Mouse (Mus musculus): ENCODE measurements at regions not wholly inside any gene's neighbourhood (a gene's known extent, or its start where the extent isn't known, plus 50 kb on each side); places are given as distances from the start of the nearest gene placed in this dataset.

GRCm38 (mm10) chr6:31638434-31639220, 74.8 kb upstream of the Podxl start:
- 0 out of 2 replicates have a peak, but pooled peaks have one; percentile 30 for ATAC-seq
- no peaks in the 10 kb centered on the region for H3K9me3 ChIP-seq
- no peak overlapping the region for H3K4me3 ChIP-seq (replicated peaks)
- no peak overlapping the region for H3K4me2 ChIP-seq (replicated peaks)
- H3K4me1 ChIP-seq (replicated peaks): peaks cover 17% of the 10 kb centered on the region; the same call in 1 of the 2 replicates
- H3K27ac ChIP-seq: no peak overlapping the region
- 60% methylated on average over 13 of the region's 13 CpGs for WGBS
- H3K27me3 ChIP-seq (replicated peaks): no peaks in the 10 kb centered on the region
- H3K36me3 ChIP-seq: no peaks in the 10 kb centered on the region
- H3K9ac ChIP-seq: no peak overlapping the region

- Histone ChIP-seq H3K9ac (no peak overlapping the region), H3K4me3 (replicated peaks) (no peak overlapping the region), H3K4me1 (replicated peaks) (peaks cover 14% of the 10 kb centered on the region; the same call in 1 of the 2 replicates), H3K27ac (no peak overlapping the region), H3K36me3 (no peaks in the 10 kb centered on the region), H3K9me3 (no peaks in the 10 kb centered on the region), H3K4me2 (replicated peaks) (no peak overlapping the region), H3K27me3 (replicated peaks) (no peaks in the 10 kb centered on the region)
- 18% methylated on average over 16 of the region's 16 CpGs for WGBS
- no peak for ATAC-seq
Measured at GRCm38 (mm10) chr6:31637371-31638052, 73.7 kb upstream of the Podxl start.

- peaks cover 11% of the 10 kb centered on the region; the same call in 1 of the 2 replicates for H3K4me1 ChIP-seq (replicated peaks)
- no peaks in the 10 kb centered on the region for H3K36me3 ChIP-seq
- H3K9me3 ChIP-seq: no peaks in the 10 kb centered on the region
- H3K27ac ChIP-seq: no peak overlapping the region
- H3K27me3 ChIP-seq (replicated peaks): no peaks in the 10 kb centered on the region
- H3K9ac ChIP-seq: no peak overlapping the region
- WGBS: 12% methylated on average over 9 of the region's 9 CpGs
- H3K4me2 ChIP-seq (replicated peaks): no peak overlapping the region
- ATAC-seq: 0 out of 2 replicates have a peak, but pooled peaks have one; percentile 31
- no peak overlapping the region for H3K4me3 ChIP-seq (replicated peaks)
Measured at GRCm38 (mm10) chr6:31636954-31637353, 73.2 kb upstream of the Podxl start.

GRCm38 (mm10) chr6:31632485-31632884, 68.7 kb upstream of the Podxl start:
- H3K9me3 ChIP-seq: no peaks in the 10 kb centered on the region
- H3K4me3 ChIP-seq (replicated peaks): no peak overlapping the region
- H3K27ac ChIP-seq: no peak overlapping the region
- H3K4me1 ChIP-seq (replicated peaks): peaks cover 9% of the 10 kb centered on the region; the same call in 1 of the 2 replicates
- ATAC-seq: no peak
- H3K36me3 ChIP-seq: no peaks in the 10 kb centered on the region
- 65% methylated on average over 10 of the region's 10 CpGs for WGBS
- no peak overlapping the region for H3K9ac ChIP-seq
- H3K4me2 ChIP-seq (replicated peaks): no peak overlapping the region
- H3K27me3 ChIP-seq (replicated peaks): no peaks in the 10 kb centered on the region

GRCm38 (mm10) chr6:31630009-31630408, 66.2 kb upstream of the Podxl start:
- H3K4me1 ChIP-seq (replicated peaks): no peaks in the 10 kb centered on the region
- no peaks in the 10 kb centered on the region for H3K9me3 ChIP-seq
- no peaks in the 10 kb centered on the region for H3K27me3 ChIP-seq (replicated peaks)
- no peak overlapping the region for H3K4me2 ChIP-seq (replicated peaks)
- 33% methylated on average over 4 of the region's 4 CpGs for WGBS
- H3K27ac ChIP-seq: no peak overlapping the region
- no peak overlapping the region for H3K9ac ChIP-seq
- ATAC-seq: peak; percentile 41; the same call in 1 of the 2 replicates
- H3K36me3 ChIP-seq: no peaks in the 10 kb centered on the region
- no peak overlapping the region for H3K4me3 ChIP-seq (replicated peaks)

GRCm38 (mm10) chr6:31627912-31628311, 64.1 kb upstream of the Podxl start:
- H3K36me3 ChIP-seq: no peaks in the 10 kb centered on the region
- no peaks in the 10 kb centered on the region for H3K4me1 ChIP-seq (replicated peaks)
- no peak overlapping the region for H3K27ac ChIP-seq
- H3K9me3 ChIP-seq: no peaks in the 10 kb centered on the region
- H3K4me2 ChIP-seq (replicated peaks): no peak overlapping the region
- H3K9ac ChIP-seq: no peak overlapping the region
- 77% methylated on average over 3 of the region's 3 CpGs for WGBS
- H3K4me3 ChIP-seq (replicated peaks): no peak overlapping the region
- ATAC-seq: no peak
- H3K27me3 ChIP-seq (replicated peaks): no peaks in the 10 kb centered on the region

GRCm38 (mm10) chr6:31625055-31625454, 61.3 kb upstream of the Podxl start:
- Histone ChIP-seq H3K9me3 (no peaks in the 10 kb centered on the region), H3K36me3 (no peaks in the 10 kb centered on the region), H3K4me2 (replicated peaks) (no peak overlapping the region), H3K27me3 (replicated peaks) (no peaks in the 10 kb centered on the region), H3K27ac (no peak overlapping the region), H3K4me3 (replicated peaks) (no peak overlapping the region), H3K4me1 (replicated peaks) (no peaks in the 10 kb centered on the region), H3K9ac (no peak overlapping the region)
- WGBS: 70% methylated on average over 2 of the region's 2 CpGs
- no peak for ATAC-seq

- 83% methylated on average over 10 of the region's 10 CpGs for WGBS
- ATAC-seq: no peak
Measured at GRCm38 (mm10) chr6:31624374-31624773, 60.6 kb upstream of the Podxl start.

GRCm38 (mm10) chr6:31621023-31621422, 57.2 kb upstream of the Podxl start:
- Histone ChIP-seq H3K27me3 (replicated peaks) (no peaks in the 10 kb centered on the region), H3K4me1 (replicated peaks) (peaks cover 6% of the 10 kb centered on the region; the same call in 1 of the 2 replicates), H3K36me3 (no peaks in the 10 kb centered on the region), H3K9me3 (no peaks in the 10 kb centered on the region), H3K27ac (no peak overlapping the region), H3K4me3 (replicated peaks) (no peak overlapping the region), H3K4me2 (replicated peaks) (no peak overlapping the region), H3K9ac (no peak overlapping the region)
- no peak for ATAC-seq
- WGBS: 62% methylated on average over 6 of the region's 6 CpGs

More at GRCm38 (mm10) chr6:31624374-31624773, 60.6 kb upstream of the Podxl start:
- Histone ChIP-seq H3K4me3 (replicated peaks) (no peak overlapping the region), H3K4me1 (replicated peaks) (no peaks in the 10 kb centered on the region), H3K36me3 (no peaks in the 10 kb centered on the region), H3K4me2 (replicated peaks) (no peak overlapping the region), H3K27ac (no peak overlapping the region), H3K9me3 (no peaks in the 10 kb centered on the region), H3K27me3 (replicated peaks) (no peaks in the 10 kb centered on the region), H3K9ac (no peak overlapping the region)

- no peak for ATAC-seq
- H3K9me3 ChIP-seq: no peaks in the 10 kb centered on the region
- H3K4me2 ChIP-seq (replicated peaks): no peak overlapping the region
- no peak overlapping the region for H3K9ac ChIP-seq
- H3K4me1 ChIP-seq (replicated peaks): peaks cover 6% of the 10 kb centered on the region; the same call in 1 of the 2 replicates
- H3K4me3 ChIP-seq (replicated peaks): no peak overlapping the region
- H3K27ac ChIP-seq: no peak overlapping the region
- WGBS: 53% methylated on average over 2 of the region's 2 CpGs
- H3K27me3 ChIP-seq (replicated peaks): no peaks in the 10 kb centered on the region
- no peaks in the 10 kb centered on the region for H3K36me3 ChIP-seq
Measured at GRCm38 (mm10) chr6:31618852-31619251, 55.1 kb upstream of the Podxl start.

GRCm38 (mm10) chr6:31617341-31617740, 53.6 kb upstream of the Podxl start:
- Histone ChIP-seq H3K9ac (no peak overlapping the region), H3K4me1 (replicated peaks) (peaks cover 11% of the 10 kb centered on the region; the same call in 1 of the 2 replicates), H3K4me2 (replicated peaks) (no peak overlapping the region), H3K4me3 (replicated peaks) (no peak overlapping the region), H3K9me3 (no peaks in the 10 kb centered on the region), H3K27ac (no peak overlapping the region), H3K36me3 (no peaks in the 10 kb centered on the region), H3K27me3 (replicated peaks) (no peaks in the 10 kb centered on the region)
- WGBS: 39% methylated on average over 8 of the region's 8 CpGs
- peak; percentile 31; the same call in 1 of the 2 replicates for ATAC-seq

GRCm38 (mm10) chr6:31615426-31615970, 51.7 kb upstream of the Podxl start:
- no peaks in the 10 kb centered on the region for H3K9me3 ChIP-seq
- no peak overlapping the region for H3K27ac ChIP-seq
- no peak overlapping the region for H3K9ac ChIP-seq
- no peak overlapping the region for H3K4me2 ChIP-seq (replicated peaks)
- peak; percentile 72; the same call in 1 of the 2 replicates for ATAC-seq
- no peaks in the 10 kb centered on the region for H3K36me3 ChIP-seq
- H3K4me3 ChIP-seq (replicated peaks): no peak overlapping the region
- 53% methylated on average over 4 of the region's 4 CpGs for WGBS
- H3K4me1 ChIP-seq (replicated peaks): peaks cover 11% of the 10 kb centered on the region; the same call in 1 of the 2 replicates
- H3K27me3 ChIP-seq (replicated peaks): no peaks in the 10 kb centered on the region

All from intestine, embryonic 15.5 days (tissue).